In genomic region chr12:8876865-8877264, GRCm38 (mm10) we compare ENCODE assay signal across 11 mouse cellular contexts. TPM values are rescaled to one million over a fixed set of nuclear protein-coding genes. Genes with fewer than 3 reads are reported as not detected.
A peak's percentile ranks its signal among the peaks of the same experiment; 100 is the strongest.
DNase-seq lines count a peak whose midpoint lies in the region; ATAC-seq lines count a peak whose summit lies in the region.
"Had no signal": no experiment of that assay in that cellular context is flagged by ENCODE, and none has a peak within 500 bp of the region (broad histone marks: within the 10 kb centered on the region; RNA-seq: fewer than 3 reads in every experiment).

No protein-coding gene starts in this region.

- H3K4me3 ChIP-seq in brown adipose tissue, adult 24 weeks (ENCODE audit: insufficient read depth, low read depth, low read length), result no peak overlapping the region
- H3K4me3 ChIP-seq in limb, embryonic 10.5 days, result no peak overlapping the region
- no peak overlapping the region for H3K4me3 ChIP-seq in midbrain, embryonic 14.5 days (replicated peaks; ENCODE audit: low read depth, low read length)
- H3K4me3 ChIP-seq: forebrain, embryonic 15.5 days; heart, embryonic 12.5 days; lung, embryonic 15.5 days had no signal

- no peaks in the 10 kb centered on the region for H3K36me3 ChIP-seq in limb, embryonic 10.5 days
- H3K36me3 ChIP-seq in midbrain, embryonic 14.5 days (ENCODE audit: control insufficient read depth, insufficient read depth, low read length), result no peaks in the 10 kb centered on the region
- H3K36me3 ChIP-seq: forebrain, embryonic 15.5 days; heart, embryonic 12.5 days; lung, embryonic 15.5 days had no signal

- H3K27me3 ChIP-seq in limb, embryonic 10.5 days (ENCODE audit: low read depth, poor library complexity, severe bottlenecking), result no peaks in the 10 kb centered on the region
- no peaks in the 10 kb centered on the region for H3K27me3 ChIP-seq in midbrain, embryonic 14.5 days (ENCODE audit: control insufficient read depth, insufficient read depth, low read length)
- H3K27me3 ChIP-seq: forebrain, embryonic 15.5 days; heart, embryonic 12.5 days; lung, embryonic 15.5 days had no signal

- H3K4me1 ChIP-seq in brown adipose tissue, adult 24 weeks (ENCODE audit: control insufficient read depth, insufficient read depth, insufficient read length, low read length), result peaks cover 6% of the 10 kb centered on the region; the same call in 1 of the 2 replicates
- peaks cover 34% of the 10 kb centered on the region for H3K4me1 ChIP-seq in limb, embryonic 10.5 days
- no peaks in the 10 kb centered on the region for H3K4me1 ChIP-seq in midbrain, embryonic 14.5 days (ENCODE audit: control insufficient read depth, insufficient read depth, low read length)
- H3K4me1 ChIP-seq: forebrain, embryonic 15.5 days had no signal

- ATAC-seq in midbrain, embryonic 14.5 days (ENCODE audit: low FRiP score, low TSS enrichment), result no peak
- ATAC-seq: forebrain, embryonic 15.5 days had no signal

- 0 out of 2 replicates have a peak overlapping the region, but pooled peaks have one; percentile 28 for H3K27ac ChIP-seq in brown adipose tissue, adult 24 weeks (replicated peaks; ENCODE audit: low read depth, low read length)
- H3K27ac ChIP-seq in limb, embryonic 10.5 days, result peak overlapping the region; percentile 34; the same call in 1 of the 2 replicates
- H3K27ac ChIP-seq in midbrain, embryonic 14.5 days (replicated peaks; ENCODE audit: low read depth, low read length), result no peak overlapping the region
- H3K27ac ChIP-seq: forebrain, embryonic 15.5 days; lung, embryonic 15.5 days had no signal

- peak; percentile 28 for DNase-seq in heart, postnatal 4 days
- DNase-seq in heart, adult 9 months (ENCODE audit: low spot score in 2 of 2), result no peak
- no peak for DNase-seq in limb, embryonic 10.5 days (ENCODE audit: low spot score)
- peak; percentile 88 for DNase-seq in lung, postnatal 36 days
- DNase-seq in thymus, postnatal 36 days, result no peak
- no peak for DNase-seq in spleen, adult 12 weeks (ENCODE audit: low spot score)
- no peak for DNase-seq in midbrain, embryonic 14.5 days

- H3K9me3 ChIP-seq in limb, embryonic 10.5 days (replicated peaks), result no peaks in the 10 kb centered on the region
- H3K9me3 ChIP-seq in midbrain, embryonic 14.5 days (ENCODE audit: control insufficient read depth, low read length), result no peaks in the 10 kb centered on the region
- H3K9me3 ChIP-seq: forebrain, embryonic 15.5 days; heart, embryonic 12.5 days; lung, embryonic 15.5 days had no signal

- no peak overlapping the region for H3K4me2 ChIP-seq in midbrain, embryonic 14.5 days (ENCODE audit: low read length)
- H3K4me2 ChIP-seq: forebrain, embryonic 15.5 days; heart, embryonic 12.5 days; lung, embryonic 15.5 days had no signal

- WGBS in limb, embryonic 10.5 days, result 83% methylated on average over 5 of the region's 5 CpGs
- 82% methylated on average over 5 of the region's 5 CpGs for WGBS in midbrain, embryonic 14.5 days

- H3K9ac ChIP-seq in midbrain, embryonic 14.5 days (replicated peaks; ENCODE audit: low read length), result no peak overlapping the region
- H3K9ac ChIP-seq: forebrain, embryonic 15.5 days; heart, embryonic 12.5 days; lung, embryonic 15.5 days had no signal

RNA-seq across cellular contexts. Expression of gene Laptm4a, which starts 44.6 kb away (rescaled TPM):
- total RNA-seq in heart, postnatal 4 days (2021), result 100 to 1,000 TPM; 358 to 362 TPM
- 307 and 401 TPM in 2 replicates for polyA plus RNA-seq in brown adipose tissue, adult 24 weeks (2012; ENCODE audit: insufficient read depth, insufficient read length, missing spikeins)
- polyA plus RNA-seq in limb, embryonic 10.5 days (2016; fragmentation: Nextera tagmentation; extraction: Ambion mirVana), result 156 and 185 TPM in 2 replicates
- 141 and 151 TPM in 2 replicates for polyA plus RNA-seq in midbrain, embryonic 14.5 days (2014; fragmentation: Nextera tagmentation; extraction: Ambion mirVana)

Comparison
In these comparisons a context has a peak if more than half of its experiments do, and no peak if none do; other contexts are left out.
1. DNase-seq: peak in heart, postnatal 4 days (single experiment) and lung, postnatal 36 days (single experiment); none in heart, adult 9 months (0 of 2), limb, embryonic 10.5 days (single experiment), thymus, postnatal 36 days (0 of 2), spleen, adult 12 weeks (single experiment) and midbrain, embryonic 14.5 days (single experiment).